ENCODE assay signal across 24 mouse cellular contexts in the genomic region with DNA sequence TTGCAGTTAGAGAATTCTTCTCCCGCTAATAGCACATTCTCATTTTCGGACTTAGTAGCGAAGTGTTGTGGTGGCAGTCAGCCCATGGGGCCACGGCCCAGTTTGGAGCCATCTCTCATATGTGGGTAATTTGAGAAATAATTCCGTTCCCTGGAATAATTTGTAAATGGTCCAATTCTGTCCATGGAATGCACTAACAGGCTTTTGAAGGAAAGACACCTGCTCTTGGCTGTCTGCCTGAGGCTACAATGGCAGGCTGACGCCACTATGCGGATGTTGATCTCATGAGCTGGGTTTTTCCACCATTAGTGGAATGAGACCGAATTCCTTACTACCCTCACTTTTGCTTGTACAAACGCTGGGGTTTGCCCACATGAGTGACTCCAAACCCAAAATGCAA.
A peak's percentile ranks its signal among the peaks of the same experiment; 100 is the strongest.
DNase-seq lines count a peak whose midpoint lies in the region; ATAC-seq and TF ChIP-seq lines count a peak whose summit lies in the region.
"Had no signal": no experiment of that assay in that cellular context is flagged by ENCODE, and none has a peak within 500 bp of the region (broad histone marks: within the 10 kb centered on the region; RNA-seq: fewer than 3 reads in every experiment).

No protein-coding gene starts in this region.

- no peak overlapping the region for H3ac ChIP-seq in myocyte (ENCODE audit: control insufficient read depth, insufficient read length)

- H3K27ac ChIP-seq in liver, embryonic 12.5 days, result no peak overlapping the region
- H3K27ac ChIP-seq: embryonic facial prominence, embryonic 13.5 days; heart, adult 2 months; hindbrain, embryonic 15.5 days; kidney, postnatal 0 days; midbrain, embryonic 10.5 days; stomach, postnatal 0 days had no signal

- no peak for ATAC-seq in liver, embryonic 12.5 days
- ATAC-seq: intestine, embryonic 16.5 days had no signal

- no peak overlapping the region for H3K9ac ChIP-seq in liver, embryonic 12.5 days
- H3K9ac ChIP-seq: embryonic facial prominence, embryonic 13.5 days; hindbrain, embryonic 15.5 days had no signal

- H3K4me1 ChIP-seq in liver, embryonic 12.5 days, result no peaks in the 10 kb centered on the region
- H3K4me1 ChIP-seq: embryonic facial prominence, embryonic 13.5 days; hindbrain, embryonic 15.5 days; midbrain, embryonic 10.5 days had no signal

- intact Hi-C loops in left cerebral cortex, postnatal 4 days (cut with DNase I), result no loop called here

- H3K4me3 ChIP-seq in myocyte, result no peak overlapping the region
- H3K4me3 ChIP-seq in liver, embryonic 12.5 days, result no peak overlapping the region
- H3K4me3 ChIP-seq: embryonic facial prominence, embryonic 13.5 days; heart, adult 2 months; hindbrain, embryonic 15.5 days; midbrain, embryonic 10.5 days had no signal

- TF ChIP-seq CTCF in brain, embryonic 14.5 days (IDR thresholded peaks at IDR 0.05; ENCODE audit: borderline replicate concordance, extremely low read depth, insufficient read depth, insufficient read length), result no peak

- WGBS in liver, embryonic 12.5 days (ENCODE audit: insufficient replicate concordance), result 67% methylated on average over 9 of the region's 9 CpGs

- TF ChIP-seq POLR2A in brain, embryonic 14.5 days (IDR thresholded peaks at IDR 0.05; ENCODE audit: borderline replicate concordance, extremely low read depth, insufficient read depth, insufficient read length, poor library complexity, severe bottlenecking), result no peak
- no peak for TF ChIP-seq POLR2A in myocyte (IDR thresholded peaks at IDR 0.05; ENCODE audit: insufficient read length, low read depth)

- H3K36me3 ChIP-seq in myocyte (ENCODE audit: control insufficient read depth, insufficient read depth), result no peaks in the 10 kb centered on the region
- H3K36me3 ChIP-seq in liver, embryonic 12.5 days, result no peaks in the 10 kb centered on the region
- H3K36me3 ChIP-seq: embryonic facial prominence, embryonic 13.5 days; hindbrain, embryonic 15.5 days; midbrain, embryonic 10.5 days had no signal

- H3K4me2 ChIP-seq in myocyte (ENCODE audit: low read depth), result peak overlapping the region; percentile 63
- no peak overlapping the region for H3K4me2 ChIP-seq in liver, embryonic 12.5 days
- H3K4me2 ChIP-seq: embryonic facial prominence, embryonic 13.5 days; hindbrain, embryonic 15.5 days; liver, embryonic 11.5 days had no signal

- no peaks in the 10 kb centered on the region for H3K27me3 ChIP-seq in myocyte (ENCODE audit: control insufficient read depth, insufficient read depth, insufficient read length)
- no peaks in the 10 kb centered on the region for H3K27me3 ChIP-seq in liver, embryonic 12.5 days (replicated peaks)
- H3K27me3 ChIP-seq: embryonic facial prominence, embryonic 13.5 days; hindbrain, embryonic 15.5 days had no signal

- no peaks in the 10 kb centered on the region for H3K9me3 ChIP-seq in liver, embryonic 12.5 days (replicated peaks)
- H3K9me3 ChIP-seq: embryonic facial prominence, embryonic 13.5 days; hindbrain, embryonic 15.5 days; midbrain, embryonic 10.5 days had no signal

- no peaks in the 10 kb centered on the region for H3K79me2 ChIP-seq in myocyte (ENCODE audit: control insufficient read depth, insufficient read depth)

- DNase-seq in cerebellum, adult 9-11 months, result peak; percentile 5
- DNase-seq in cerebellum, adult 11 months, result no peak
- DNase-seq in left cerebral cortex, postnatal 4 days, result peak; percentile 20
- DNase-seq in left cerebral cortex, adult 11 months (ENCODE audit: low spot score), result no peak
- DNase-seq in brain, embryonic 14.5 days (ENCODE audit: low read depth), result peak; percentile 80
- DNase-seq: adrenal gland, postnatal 25 days; B cell, adult 2 months; gastrocnemius, postnatal 14 days; heart, adult 2 months; heart, postnatal 36 days; layer of hippocampus, postnatal 36 days; lung, adult 2 months; lung, postnatal 4 days; retina, postnatal 1 day; right cerebral cortex, postnatal 4 days had no signal

TF ChIP-seq in myocyte, 11 proteins besides CTCF, POLR2A, EP300 and RAD21:
- TF ChIP-seq MYOD1 (IDR thresholded peaks at IDR 0.05; ENCODE audit: control insufficient read depth in 1 of 3, insufficient read length in 2 of 3, low read depth in 2 of 3) (peak in 2 of 3 experiments; percentile 76 to 81), CEBPB (IDR thresholded peaks at IDR 0.05; ENCODE audit: insufficient read depth, poor library complexity, severe bottlenecking) (0 out of 2 replicates have a peak, but pooled peaks have one; percentile 16), MYOG (IDR thresholded peaks at IDR 0.05; ENCODE audit: control insufficient read depth in 1 of 3, insufficient read depth in 1 of 3, insufficient read length in 2 of 3, low read depth in 2 of 3) (no peak)

Comparison
In these comparisons a context has a peak if more than half of its experiments do, and no peak if none do; other contexts are left out.
1. DNase-seq: peak in cerebellum, adult 9-11 months (single experiment), left cerebral cortex, postnatal 4 days (single experiment) and brain, embryonic 14.5 days (single experiment); none in cerebellum, adult 11 months (single experiment) and left cerebral cortex, adult 11 months (single experiment).